Mouse (Mus musculus) adrenal gland, adult 10 weeks (tissue): Measurements from ENCODE around the gene Actr3b. TPM values are rescaled to one million over a fixed set of nuclear protein-coding genes. Genes with fewer than 3 reads are reported as not detected.

Experiments
- polyA plus RNA-seq: library from polyadenylated mRNA; stranded (reverse); fragments of 350-450 nt; fragmentation: Illumina TruSeq; extraction: RNeasy Lipid Tissue Mini Kit (QIAGEN cat#74804); gene quantifications from one replicate; pipeline ENCODE4 v1.2.3, GENCODE M21; 2014; ENCODE audit warnings: low read depth, low replicate concordance

The Actr3b gene
- polyA plus RNA-seq: 11.3 TPM

GRCm38 (mm10) chr5:25759460-25760409 is at the start of gene Actr3b:
Gene Actr3b (plus strand): TSS chr5:25759997.

Other genes starting within 250 kb of the Actr3b start
- not detected for gene Cct8l1, start 243.9 kb upstream of the Actr3b start, polyA plus RNA-seq
- 7.5 TPM for gene Xrcc2, start 54.2 kb upstream of the Actr3b start, polyA plus RNA-seq
- not detected for gene Gm21663, start 182.4 kb downstream of the Actr3b start, polyA plus RNA-seq
- not detected for gene Gm21671, start 194.4 kb downstream of the Actr3b start, polyA plus RNA-seq
- not detected for gene Gm21680, start 212.7 kb downstream of the Actr3b start, polyA plus RNA-seq
- gene Gm21698, start 228.7 kb downstream of the Actr3b start, polyA plus RNA-seq: not detected
- not detected for gene Gm1979, start 244.8 kb downstream of the Actr3b start, polyA plus RNA-seq